Mouse (Mus musculus) thymus, postnatal 14 days (tissue): ENCODE data around the gene Fgfr2.

ENCODE experiments used
- DNase-seq: peaks from one replicate; pipeline ENCODE4 v3.0.0; 2021

Fgfr2 gene

DNA sequence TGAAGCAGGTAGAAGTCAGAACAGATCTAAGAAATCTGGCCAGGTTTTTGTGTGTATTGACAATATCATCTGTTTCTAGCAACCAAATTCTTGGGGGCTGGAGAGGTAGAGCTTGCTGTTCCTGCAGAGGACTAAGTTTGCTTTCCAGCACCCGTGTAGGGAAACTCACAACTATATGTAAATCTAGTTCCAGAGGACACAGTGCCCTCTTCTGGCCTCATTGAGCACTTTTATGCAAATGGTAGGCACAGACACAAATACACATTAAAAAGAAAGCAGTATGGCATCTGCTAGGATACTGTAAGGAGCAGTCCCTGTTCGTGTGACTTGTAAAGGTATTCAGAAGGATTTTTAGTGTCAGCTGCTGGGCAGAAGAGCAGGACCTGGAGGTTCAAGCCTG, 240.8 kb downstream of the Fgfr2 start:
- peak; percentile 33 for DNase-seq

DNA sequence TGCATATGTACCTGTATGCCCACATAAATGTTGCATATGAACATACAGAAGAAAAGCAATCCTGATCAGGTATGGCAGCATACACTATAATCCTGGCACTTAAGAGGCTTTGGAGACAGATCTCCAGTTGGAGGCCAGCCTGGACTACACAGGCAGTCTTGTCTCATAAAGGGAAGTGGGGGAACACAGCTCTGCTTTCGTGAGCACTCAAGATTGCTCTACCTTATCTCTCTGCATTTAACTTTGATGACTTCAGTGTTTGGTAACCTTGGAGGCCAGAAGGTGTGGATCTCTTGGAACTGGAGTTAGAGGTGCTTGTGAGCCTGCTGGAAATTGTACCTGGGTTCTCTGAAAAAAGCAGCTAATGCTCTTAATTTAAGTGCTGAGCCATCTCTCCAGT, 242.9 kb downstream of the Fgfr2 start:
- DNase-seq: no peak

DNA sequence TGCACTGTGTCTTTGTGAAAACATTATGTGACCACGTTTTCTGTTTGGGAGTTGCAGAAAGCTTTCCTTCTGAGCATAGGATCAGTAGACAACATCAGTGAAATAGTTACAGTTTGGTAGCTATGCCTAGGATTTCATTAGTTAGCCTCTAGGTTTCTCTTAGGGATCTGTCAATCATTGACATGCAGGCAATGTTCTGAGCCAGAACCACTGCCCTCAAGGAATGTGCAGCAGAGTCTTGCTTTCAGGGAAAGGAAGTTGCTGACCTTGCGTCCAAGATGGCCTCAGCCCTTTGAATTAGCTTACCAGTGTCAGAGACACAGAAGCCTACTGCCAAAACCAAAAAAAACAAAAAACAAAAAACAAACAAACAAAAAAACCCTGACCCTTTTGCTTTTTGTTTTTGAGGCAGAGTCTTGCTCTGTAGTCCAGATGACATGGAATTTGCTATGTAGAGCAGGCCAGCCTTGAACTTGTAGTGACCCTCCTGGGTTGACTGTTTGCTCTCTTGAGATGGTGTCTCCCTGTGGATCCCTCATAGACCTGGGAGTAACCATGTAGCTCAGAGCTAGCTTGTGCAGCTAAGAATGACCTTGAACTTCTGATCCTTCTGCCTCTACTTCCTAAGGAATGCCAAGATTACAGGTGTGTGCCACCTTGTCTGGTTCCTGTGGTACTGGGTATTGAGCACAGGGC, 247.6 kb downstream of the Fgfr2 start:
- no peak for DNase-seq

DNA sequence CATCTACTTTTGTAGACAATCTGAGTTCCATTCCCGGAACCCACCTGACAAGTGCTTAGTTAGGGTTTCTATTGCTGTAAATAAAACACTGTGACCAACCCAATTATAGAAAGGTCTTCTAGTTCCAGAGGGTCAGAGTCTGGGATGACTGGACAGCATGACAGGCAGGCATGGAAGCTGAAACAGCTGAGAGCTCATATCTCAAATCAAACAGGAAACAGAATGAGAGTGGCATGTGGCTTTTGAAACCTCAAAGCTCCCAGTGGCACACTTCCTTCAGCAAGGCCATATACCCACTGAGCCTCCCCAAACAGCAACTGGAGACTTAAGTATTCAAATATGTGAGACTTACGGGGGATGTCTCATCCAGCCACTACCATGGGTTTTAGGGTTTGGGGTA, 250.1 kb downstream of the Fgfr2 start:
- peak; percentile 25 for DNase-seq

DNA sequence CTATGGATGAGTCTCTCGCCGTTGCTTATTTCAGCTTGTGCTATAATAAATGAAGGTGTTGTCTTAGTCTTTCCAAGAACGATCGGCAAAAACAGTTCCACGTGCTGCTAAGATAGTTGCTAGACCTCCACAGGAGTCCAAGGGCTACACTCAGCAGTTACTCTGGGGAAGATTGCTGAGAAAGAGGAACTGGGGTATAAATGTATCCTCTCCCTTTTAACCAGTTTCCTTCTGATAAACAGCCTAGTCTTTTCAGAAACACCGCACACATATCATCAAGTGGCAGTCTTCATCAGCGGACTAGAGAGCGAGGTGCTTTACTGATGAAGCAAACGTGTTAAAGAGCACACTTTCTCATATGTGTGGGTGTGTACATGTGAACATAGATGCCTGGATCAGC, 256.8 kb downstream of the Fgfr2 start:
- no peak for DNase-seq

DNA sequence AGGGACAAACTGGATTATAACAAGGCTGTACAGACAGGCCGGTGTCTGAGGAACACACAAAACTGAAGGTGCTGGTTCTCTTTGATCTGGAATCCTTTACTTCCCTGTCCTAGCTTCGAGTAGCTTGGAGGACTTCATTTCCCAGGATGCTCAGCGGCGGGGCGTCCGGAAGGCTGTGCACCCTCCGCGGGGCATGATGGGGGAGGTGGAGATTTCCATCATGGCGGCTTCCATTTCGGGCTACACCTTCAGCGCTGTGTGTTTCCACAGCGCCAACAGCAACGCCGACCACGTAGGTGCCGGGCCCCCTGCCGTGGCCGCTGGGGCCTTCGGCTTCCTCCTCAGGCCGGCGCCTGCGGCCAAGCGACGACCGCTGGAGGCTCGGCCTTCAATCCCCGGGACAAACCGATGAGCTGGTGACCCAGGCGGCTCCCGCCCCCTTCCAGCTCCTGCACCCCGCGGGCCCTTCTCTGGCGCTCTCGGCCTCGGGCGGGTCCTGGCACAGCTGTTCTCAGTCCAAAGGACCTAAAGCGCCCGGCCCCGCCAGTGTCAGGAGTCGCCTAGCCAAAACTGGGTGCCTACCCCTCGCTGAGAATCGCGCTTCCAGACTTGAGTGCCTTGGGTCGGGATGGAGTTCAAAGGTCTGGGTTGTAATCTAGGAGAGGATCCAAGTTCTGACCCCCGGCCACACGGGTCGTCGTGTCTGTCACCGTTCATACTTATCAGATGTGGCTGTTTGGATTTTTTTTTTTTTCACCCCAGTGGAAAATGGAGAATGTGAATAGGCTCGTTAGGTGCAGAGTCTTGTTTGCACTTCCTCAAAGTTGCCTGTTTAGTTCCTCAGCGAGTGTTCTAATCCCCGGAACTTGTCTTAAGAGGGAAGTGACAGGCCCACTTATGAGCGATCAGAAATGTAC, 263.9 kb downstream of the Fgfr2 start, which contains the start of gene Abraxas2:
TSS of gene Abraxas2 (plus strand) at position 184 of the 917 bp plus-strand sequence.
- DNase-seq: peak; percentile 94

DNA sequence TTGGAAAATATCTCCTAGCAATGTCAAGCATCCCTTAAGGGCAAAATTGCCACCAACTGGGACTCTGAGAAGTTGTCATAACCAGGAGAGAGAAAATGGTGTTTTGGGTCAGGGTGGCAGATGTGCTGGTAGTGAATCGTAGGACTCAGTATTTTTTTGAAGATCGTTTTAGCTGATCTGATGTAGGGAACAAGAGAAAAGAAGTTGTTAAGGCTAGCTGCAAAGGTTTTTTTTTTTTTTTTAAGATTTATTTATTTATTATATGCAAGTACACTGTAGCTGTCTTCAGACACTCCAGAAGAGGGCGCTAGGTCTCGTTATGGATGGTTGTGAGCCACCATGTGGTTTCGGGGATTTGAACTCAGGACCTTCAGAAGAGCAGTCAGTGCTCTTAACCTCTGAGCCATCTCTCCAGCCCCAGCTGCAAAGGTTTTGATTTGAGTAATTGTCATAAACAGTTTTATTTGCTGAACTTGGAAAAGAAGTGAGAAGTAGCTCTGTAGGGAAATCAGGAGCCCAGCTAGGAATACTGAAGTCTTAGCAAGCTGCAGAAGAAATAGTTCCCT, 265.0 kb downstream of the Fgfr2 start:
- peak; percentile 21 for DNase-seq

DNA sequence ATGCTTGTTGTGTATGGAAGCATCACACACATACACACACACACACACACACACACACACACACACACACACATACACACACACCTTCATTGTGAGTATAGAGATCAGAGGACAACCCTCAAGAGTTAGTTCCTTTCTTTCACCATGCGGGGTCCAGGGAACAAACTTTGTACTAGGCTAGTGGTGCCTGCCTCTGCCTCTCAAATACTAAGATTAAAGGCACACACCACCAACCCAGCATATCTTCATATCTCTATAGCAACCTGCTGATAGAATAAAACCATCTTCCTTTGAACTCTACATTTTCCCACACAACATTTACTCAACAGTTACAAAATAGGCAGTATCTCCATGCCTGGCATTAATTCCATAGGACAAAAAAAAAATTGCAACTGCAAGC, 267.1 kb downstream of the Fgfr2 start:
- DNase-seq: no peak

DNA sequence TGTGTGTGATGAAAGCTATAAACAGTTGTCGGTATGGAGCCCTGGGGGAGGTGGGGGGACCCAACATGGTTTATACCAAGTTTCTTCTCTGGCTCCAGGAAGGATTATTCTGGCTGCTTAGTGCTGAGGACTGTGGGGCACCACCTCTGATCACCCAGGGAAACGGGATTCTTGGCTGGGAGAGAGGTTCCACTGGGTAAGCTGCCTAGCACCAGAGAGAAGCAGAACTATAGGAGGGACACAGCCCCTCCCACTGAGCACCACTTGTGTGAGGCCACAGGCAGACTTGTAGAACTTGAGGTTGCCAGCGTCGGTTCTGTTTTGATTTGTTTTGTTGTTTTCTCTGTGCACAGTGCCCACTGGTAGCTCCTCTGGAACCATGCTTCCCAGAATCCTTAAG, 269.2 kb downstream of the Fgfr2 start:
- no peak for DNase-seq

DNA sequence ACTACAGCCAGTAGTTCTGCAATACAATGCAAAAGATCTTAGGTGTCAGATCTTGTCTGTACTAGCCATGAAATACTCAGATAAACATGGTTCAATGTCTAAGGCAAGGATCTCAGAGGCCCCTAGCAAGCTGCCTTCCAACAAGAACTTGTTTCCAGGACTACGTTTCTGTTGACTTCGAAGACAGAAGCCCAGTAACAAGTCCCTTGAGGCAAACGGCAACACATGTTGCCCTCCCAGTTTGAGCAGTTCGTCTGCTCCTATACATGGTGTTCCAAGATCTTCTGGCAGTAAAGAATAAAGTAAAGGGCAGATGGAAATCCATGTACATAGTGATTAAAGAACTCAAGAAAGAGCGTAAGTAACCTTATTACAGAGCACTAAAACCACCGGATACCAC, 269.8 kb downstream of the Fgfr2 start:
- no peak for DNase-seq

DNA sequence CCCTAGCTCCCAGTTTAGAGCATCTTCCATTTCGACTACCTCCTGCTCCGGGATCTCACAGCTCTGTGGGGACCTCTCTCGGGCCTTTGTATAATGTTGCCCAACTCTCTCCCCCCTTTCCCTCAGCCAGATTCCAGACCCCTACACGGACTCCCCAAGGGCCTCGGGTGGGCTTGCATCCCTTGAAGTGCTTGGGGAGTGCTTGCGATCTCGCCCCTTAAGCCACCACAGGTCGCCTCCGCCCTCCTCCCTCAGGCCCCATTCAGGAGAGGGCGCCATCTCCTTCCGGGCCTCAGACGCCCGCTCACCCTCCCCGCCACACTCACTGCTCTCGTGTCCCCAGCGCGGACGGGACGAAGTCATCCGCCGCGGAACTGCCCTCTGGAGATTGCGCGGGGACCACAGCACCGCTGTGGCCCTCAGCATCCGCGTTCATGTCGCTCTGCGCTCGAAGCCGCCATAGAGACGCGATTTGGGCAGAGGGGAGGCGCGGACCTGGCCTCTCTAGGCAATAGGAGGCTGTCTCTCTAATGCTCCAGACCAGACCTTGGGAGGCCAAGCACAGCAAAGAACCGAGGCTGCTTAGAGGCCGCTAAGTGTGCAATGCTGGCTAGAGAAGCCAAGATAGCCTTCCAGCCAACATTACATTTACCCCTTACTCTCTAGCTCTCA, 270.8 kb downstream of the Fgfr2 start, which contains the start of gene Eef1akmt2:
TSS of gene Eef1akmt2 (minus strand) at position 501 of the 672 bp plus-strand sequence.
- peak; percentile 84 for DNase-seq

DNA sequence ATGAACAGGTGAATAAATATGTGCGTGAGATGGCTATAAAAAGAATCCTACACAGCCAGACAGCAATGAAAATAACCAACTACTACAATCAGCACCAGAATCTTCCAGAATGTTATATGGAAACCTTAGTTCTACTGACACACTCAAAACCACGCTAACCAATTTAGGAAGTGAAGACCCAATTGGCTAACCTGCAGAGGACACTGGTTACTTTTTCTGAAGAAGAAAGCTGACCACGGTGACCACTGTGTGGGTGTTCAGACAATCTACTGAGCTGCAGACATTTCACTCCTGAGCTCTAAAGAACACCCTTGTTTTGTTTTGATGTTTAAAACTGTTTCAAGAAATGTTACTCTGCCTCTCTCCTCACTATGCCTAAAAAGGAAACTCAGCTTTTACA, 280.0 kb downstream of the Fgfr2 start:
- no peak for DNase-seq

DNA sequence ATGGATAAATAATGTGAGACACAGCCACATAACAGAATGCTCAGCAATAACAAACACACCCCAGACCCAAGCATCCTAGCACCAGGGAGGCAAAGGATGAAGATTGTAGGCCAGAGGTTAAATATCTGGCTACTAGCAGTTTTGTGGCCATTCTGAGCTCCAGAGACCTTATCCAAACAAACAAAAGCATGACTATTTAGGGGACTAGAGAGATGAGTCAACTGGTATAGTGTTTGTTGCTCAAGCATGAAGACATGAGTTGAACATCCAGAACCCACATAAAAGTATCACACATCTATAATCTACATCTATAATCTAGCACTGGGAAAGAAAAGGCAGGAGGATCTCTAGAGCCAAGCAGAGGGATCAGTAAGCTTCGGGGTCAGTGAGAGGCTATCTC, 280.7 kb downstream of the Fgfr2 start:
- DNase-seq: no peak

DNA sequence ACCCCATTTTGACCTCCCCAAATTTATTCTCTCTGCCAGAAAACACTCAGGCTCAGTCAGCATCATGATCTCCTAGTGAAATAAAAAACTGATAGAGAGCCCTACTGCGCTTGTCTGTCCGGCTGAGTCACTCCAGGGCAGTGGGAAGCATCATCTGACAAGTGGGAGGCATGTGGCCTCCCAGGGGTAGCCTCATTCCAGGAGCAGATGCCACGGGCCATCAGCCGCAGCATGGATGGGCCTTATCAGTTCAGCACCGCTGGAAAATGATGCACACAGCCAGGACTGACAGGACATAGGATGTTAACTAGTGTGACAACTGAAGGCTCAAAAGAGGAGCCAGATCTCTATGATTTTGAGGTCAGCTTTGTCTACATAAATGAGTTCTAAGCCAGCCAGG, 281.9 kb downstream of the Fgfr2 start:
- no peak for DNase-seq

DNA sequence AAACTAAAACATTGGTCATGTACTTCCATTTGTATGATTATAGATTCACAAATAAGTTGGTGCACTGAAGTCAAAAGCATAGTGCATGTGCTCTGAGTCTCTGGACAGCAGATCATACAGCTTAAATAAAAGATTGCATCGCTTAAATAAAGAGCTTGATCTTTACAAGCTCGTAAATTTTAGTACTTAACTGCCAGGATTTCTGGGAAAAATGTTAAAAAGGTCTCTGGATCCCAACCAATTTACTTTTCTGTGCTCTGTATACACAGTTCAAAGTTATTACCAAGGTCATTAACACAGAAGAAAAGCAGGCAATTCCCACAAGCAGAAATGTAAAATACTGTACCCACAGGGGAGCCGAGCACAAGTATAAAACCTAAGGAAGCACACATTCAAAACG, 292.2 kb downstream of the Fgfr2 start:
- no peak for DNase-seq

DNA sequence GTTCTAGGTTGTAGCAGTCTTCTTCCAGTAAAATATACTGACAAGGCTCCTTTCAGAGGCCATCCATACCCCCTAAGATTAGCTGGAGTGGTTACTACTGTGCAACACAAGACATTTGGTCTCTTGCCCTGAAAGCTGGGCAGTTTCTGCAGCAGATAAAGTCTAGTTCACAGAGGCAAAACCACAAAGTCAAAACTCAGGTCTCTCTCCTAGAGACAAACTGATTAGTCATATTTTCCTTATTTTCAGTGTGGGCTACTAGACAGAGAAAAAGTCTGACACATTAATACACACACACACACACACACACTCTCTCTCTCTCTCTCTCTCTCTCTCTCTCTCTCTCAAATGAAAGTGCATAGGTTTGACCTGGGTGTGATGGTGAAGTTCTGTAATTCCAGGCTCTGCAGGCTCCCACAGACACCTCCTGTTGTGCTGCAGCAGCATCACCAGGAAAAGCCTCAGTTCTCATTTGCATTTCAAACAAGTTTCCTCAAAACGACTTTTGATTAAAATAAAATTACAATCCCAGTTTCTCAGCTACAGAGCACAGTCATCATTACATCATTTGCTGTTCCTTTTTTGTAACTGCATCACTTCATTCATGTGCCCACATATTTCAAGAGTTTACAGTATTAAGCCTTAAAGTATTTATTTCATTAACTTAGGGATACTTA, 298.7 kb downstream of the Fgfr2 start:
- DNase-seq: no peak

DNA sequence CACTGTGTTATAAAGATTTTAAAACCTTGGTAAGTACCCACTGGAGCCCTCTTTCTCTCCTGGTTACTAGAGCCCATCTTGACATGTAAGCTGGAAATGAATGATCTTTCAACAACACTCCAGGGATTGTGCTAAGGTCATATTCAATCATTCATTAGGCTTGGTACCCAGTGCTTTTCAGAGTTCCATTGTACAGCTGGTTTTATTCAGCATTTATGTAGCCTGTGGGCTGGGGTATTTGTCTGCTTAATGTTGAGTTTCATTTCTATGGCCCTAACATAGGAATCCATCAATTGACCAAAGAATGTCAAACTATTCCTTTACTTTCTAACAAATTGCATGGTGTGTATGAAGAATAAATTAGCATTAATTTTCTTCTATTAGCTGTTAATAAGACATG, 299.3 kb downstream of the Fgfr2 start:
- DNase-seq: no peak

DNA sequence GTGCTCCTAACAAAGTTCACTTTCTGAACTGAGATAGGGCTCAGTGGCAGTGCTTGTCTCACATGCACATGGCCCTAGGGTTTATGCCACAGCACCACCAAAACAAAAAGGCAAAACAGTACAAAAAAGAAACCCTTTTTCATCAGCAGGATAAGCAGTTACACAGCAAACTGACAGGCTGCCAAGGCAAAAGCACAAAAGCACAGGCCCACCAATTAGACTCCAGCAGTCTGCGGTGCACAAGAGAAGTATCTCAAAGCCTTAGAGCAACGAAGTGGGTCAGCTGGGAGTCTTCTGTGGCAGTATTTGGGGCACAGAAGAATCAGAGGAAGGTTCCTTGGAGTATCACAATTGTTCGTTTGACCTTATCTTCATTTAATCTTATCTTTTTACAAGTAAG, 302.5 kb downstream of the Fgfr2 start:
- DNase-seq: no peak

DNA sequence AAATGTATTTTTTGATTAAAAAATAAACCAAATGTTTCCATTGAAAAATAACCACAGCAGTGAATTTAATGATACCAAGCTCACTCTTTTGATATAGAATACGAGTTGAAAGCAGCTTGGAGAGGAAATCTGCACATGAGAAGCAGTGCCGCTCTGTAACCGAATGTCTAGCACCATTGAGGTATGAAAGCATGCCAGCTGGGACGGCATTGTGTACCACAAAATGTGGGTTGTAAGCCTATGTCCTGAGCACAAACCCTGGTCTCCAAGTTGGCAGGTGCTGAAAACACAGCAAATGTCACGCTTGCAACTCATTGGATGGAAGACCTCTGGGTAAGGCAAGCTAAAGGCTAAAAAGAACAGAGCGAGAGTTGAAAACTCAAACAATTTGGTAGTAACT, 306.1 kb downstream of the Fgfr2 start:
- DNase-seq: no peak

DNA sequence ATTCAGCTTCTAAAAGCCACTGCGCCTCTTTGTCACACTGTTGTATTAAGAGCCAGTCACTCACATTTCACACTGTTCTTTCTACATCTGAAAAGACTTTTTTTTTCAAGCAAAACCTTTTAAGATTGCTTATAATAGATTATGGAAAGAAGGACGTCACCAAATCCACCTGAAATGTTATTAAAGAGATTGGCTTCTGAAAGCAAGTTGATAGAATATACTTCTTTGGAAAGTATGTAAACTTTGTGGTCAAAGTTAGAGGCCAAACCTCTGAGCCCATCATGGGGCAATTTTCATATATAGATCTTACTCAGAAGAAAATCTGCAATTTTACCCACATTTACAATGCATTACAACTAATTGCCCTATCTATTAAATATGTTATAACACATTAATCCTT, 306.6 kb downstream of the Fgfr2 start:
- no peak for DNase-seq

DNA sequence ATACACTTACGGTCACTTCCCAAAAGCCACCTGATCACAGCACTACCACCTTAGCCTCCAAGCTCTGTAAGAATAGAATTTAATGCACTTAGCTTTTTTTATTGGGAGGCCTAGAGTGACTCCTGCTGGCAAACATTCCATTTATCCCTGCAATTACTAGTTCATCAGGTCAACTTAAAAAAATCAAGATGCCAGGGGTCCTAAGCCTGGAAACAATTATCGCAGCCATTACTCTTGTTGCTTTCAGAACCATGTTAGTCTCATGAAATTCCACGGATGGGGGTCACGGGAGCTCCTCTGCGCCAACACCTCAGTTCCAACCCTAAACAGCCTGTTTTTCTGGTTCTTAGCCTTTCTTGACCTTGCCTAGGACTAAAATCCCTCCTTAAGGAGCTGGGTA, 308.1 kb downstream of the Fgfr2 start:
- DNase-seq: no peak

DNA sequence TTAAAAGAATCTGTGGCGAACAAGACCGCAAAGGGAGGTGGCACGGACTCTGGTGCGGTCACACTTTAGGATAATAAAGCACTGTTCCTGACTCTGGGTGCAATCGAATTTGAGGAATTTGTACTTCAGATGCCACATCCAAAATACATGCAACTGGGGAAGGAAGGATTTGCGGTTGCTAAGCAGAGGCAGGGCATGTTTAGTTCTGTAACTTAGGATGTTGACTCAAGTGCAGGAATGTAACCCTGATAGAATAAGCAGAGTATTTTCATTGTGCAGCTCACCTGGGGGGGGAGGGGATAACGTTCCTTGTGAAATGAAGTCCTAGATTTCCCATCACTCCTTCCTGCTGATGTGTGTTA, 309.1 kb downstream of the Fgfr2 start:
- peak; percentile 36 for DNase-seq
